ENCODE assay signal across 8 mouse cellular contexts in genomic region chr15:80263610-80264575, GRCm38 (mm10). TPM values are rescaled to one million over a fixed set of nuclear protein-coding genes. Genes with fewer than 3 reads are reported as not detected.
A peak's percentile ranks its signal among the peaks of the same experiment; 100 is the strongest.
DNase-seq lines count a peak whose midpoint lies in the region; ATAC-seq lines count a peak whose summit lies in the region.

Rps19bp1 (minus strand) TSS chr15:80264315.

- peak; percentile 98 for ATAC-seq in activated CD4-positive, CD25-positive, alpha-beta regulatory T cell, adult 4 months
- ATAC-seq in common myeloid progenitor, adult 5-6 weeks (replicated peaks; ENCODE audit: low read depth, poor library complexity, severe bottlenecking): peak; percentile 96
- ATAC-seq in megakaryocyte progenitor cell, adult 5-6 weeks (replicated peaks; ENCODE audit: poor library complexity): peak; percentile 96

- DNase-seq in gastrocnemius, adult 8-10 months (ENCODE audit: low spot score in 2 of 2): peak; percentile 68 to 79
- DNase-seq in hindlimb bud, embryonic 11.5 days (ENCODE audit: extremely low spot score, low read depth, low spot score): peak; percentile 83
- DNase-seq in left cerebral cortex, adult 8-10 months (ENCODE audit: low spot score in 2 of 2): peak; percentile 76 to 83
- DNase-seq in right cerebral cortex, postnatal 14 days: peak; percentile 90
- peak; percentile 93 for DNase-seq in yolk sac, embryonic 10.5 days (ENCODE audit: low spot score)

RNA-seq across cellular contexts. Expression of gene Rps19bp1, which starts in this region (rescaled TPM):
- 10 to 100 TPM; 18.9 to 21.6 TPM for polyA plus RNA-seq in activated CD4-positive, CD25-positive, alpha-beta regulatory T cell, adult 4 months (2017; shearing (Covaris generic))
- 19.2 and 24.3 TPM in 2 replicates for total RNA-seq in common myeloid progenitor, adult 5-6 weeks (2017)
- total RNA-seq in gastrocnemius, adult 8-10 months (2022): 10 to 100 TPM; 12.2 to 15.4 (median 12.8) TPM
- 10 to 100 TPM; 32.5 to 39.3 (median 38.4) TPM for total RNA-seq in left cerebral cortex, adult 8-10 months (2022)
- 65.0 and 68.9 TPM in 2 replicates for total RNA-seq in megakaryocyte progenitor cell, adult 5-6 weeks (2015)
- total RNA-seq in megakaryocyte progenitor cell, adult 5-6 weeks (2017): 19.5 and 43.8 TPM in 2 replicates

Comparison
In these comparisons a context has a peak if more than half of its experiments do, and no peak if none do; other contexts are left out.
1. Peak in every context shown above with its lines: DNase-seq and ATAC-seq.